Mouse (Mus musculus) mesoderm, embryonic 11.5 days (tissue): ENCODE measurements at regions not wholly inside any gene's neighbourhood (a gene's known extent, or its start where the extent isn't known, plus 50 kb on each side); places are given as distances from the start of the nearest gene placed in this dataset.

Source experiments
- DNase-seq: peaks from one replicate; pipeline ENCODE4 v3.0.0-alpha.2; 2012; ENCODE audit warnings: low read depth, low spot score

- no peak for DNase-seq
Measured at GRCm38 (mm10) chr11:114270358-114271072, 203.7 kb upstream of the Sdk2 start.

GRCm38 (mm10) chr11:114261959-114262358 lies 195.1 kb upstream of the Sdk2 start:
- no peak for DNase-seq

- no peak for DNase-seq
Measured at GRCm38 (mm10) chr11:114258218-114258617, 191.4 kb upstream of the Sdk2 start.

DNA sequence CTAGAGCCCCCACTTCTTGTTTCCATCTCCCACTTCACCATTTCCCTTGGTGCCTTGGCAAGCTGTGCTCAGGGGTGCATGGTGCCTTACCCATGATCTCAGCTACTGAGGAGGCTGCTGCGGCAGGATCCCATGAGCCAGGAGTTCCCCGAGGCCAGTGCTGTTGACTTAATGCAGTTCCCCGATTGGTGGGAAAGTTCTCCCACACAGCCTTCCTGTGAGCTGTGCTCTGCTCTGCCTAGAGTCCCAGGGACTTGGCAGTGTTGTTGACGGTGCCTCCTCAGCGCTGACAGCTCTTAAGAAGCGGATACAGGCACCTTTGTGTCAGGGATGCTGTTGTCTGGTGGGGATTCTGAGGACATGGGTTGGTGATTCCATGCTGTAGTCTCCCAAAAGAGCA lies 190.9 kb upstream of the Sdk2 start:
- DNase-seq, result no peak

GRCm38 (mm10) chr11:114257061-114257460 lies 190.2 kb upstream of the Sdk2 start:
- no peak for DNase-seq

GRCm38 (mm10) chr11:114254344-114254743 lies 187.5 kb upstream of the Sdk2 start:
- no peak for DNase-seq

DNA sequence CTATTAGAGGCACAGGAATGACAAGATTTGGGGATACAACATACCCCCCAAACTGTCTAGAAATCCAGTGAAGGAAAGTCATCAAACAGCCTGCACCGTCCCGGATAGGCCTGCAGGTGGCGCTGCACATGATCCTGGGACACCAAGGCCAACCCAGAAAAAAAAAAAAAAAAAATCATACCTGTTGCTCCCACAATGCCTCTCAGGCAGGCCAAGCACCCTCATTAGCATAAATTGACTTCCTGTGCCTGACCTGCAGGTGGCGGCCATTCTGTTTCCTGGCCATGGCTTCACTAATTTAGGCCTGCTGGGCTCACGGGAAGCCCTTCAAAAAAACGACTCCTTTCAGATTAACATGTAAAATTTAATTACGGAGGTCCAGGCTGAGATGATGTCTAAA lies 184.8 kb upstream of the Sdk2 start:
- peak; percentile 41 for DNase-seq

- DNase-seq, result no peak
Measured at GRCm38 (mm10) chr11:114249215-114249614, 182.4 kb upstream of the Sdk2 start.

DNA sequence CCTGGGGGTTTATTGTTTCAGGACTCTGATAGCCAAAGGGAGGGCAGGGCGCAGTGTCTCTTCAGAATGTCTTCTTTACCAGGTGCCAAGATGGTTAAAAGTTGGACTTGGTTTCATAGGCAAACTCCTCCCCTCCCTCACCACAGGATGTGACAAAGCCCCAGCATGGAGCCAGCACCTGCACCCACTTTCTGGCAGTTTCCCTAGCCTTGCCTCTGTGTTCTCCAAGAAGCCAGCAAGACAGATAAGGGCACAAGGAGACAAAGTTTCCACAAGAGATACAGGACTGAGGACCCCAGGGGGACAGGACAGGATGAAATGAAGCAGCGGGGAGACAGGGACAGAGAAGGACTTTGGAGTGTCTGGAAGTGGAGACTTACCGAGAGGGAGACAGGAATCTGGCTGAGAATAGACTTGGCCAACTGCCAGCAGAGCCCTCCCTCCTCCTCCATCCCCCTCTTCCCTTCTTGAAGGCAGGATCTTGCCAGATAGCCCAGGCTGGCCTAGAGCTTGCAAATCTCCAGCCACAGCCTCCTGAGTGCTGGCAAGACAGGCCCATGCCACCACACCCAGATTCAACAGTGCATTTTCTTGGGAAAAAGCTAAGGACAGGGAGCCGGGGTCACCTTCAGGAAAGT lies 181.5 kb upstream of the Sdk2 start:
- DNase-seq, result no peak

- no peak for DNase-seq
Measured at GRCm38 (mm10) chr11:114239311-114239803, 172.5 kb upstream of the Sdk2 start.

GRCm38 (mm10) chr11:114238801-114239200 lies 172.0 kb upstream of the Sdk2 start:
- DNase-seq, result no peak

GRCm38 (mm10) chr11:114238316-114238715 lies 171.5 kb upstream of the Sdk2 start:
- no peak for DNase-seq

- DNase-seq, result no peak
Measured at GRCm38 (mm10) chr11:114234542-114234910, 167.7 kb upstream of the Sdk2 start.

DNA sequence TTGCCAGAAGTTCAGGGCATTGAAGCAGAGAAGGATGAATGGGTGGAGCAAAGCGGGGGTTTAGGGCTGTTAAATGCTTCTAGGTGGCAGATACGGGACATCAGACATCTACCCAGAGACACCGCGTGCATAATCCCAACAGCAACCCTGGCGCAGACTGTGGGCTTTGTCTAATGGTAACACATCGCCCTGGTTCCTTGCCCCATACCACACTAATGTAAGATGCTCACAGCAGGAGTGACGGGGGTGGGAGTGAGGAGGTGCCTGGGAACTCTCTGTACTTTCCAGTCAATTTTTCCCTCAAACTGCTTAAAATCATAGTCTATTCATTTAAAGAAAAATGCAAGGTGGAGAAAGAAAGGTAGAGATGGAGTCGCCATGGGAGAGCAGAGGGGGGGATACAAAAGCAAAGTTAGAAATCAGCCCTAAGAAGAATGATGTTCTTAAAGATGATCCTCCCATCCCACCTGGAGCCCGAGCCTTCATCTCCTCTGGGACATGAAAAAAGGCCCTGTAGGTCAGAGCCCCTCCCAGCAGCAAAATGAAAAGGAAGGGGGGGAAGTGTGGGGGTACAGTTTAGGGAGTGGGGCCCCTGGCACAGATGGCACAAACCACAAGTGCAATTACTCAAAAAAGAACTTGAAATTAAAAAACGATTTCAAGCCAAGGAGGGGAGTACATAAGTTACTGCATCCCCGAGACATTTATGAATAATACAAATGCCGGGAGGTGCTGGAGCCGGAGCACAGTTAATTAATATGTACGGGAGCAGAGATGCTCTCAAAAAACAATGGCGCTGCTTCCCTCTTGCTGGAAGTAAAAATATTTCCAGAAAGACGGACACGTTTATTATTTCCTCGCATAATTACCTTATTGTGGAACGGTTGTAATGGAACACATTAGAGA lies 167.0 kb upstream of the Sdk2 start:
- DNase-seq, result no peak

DNA sequence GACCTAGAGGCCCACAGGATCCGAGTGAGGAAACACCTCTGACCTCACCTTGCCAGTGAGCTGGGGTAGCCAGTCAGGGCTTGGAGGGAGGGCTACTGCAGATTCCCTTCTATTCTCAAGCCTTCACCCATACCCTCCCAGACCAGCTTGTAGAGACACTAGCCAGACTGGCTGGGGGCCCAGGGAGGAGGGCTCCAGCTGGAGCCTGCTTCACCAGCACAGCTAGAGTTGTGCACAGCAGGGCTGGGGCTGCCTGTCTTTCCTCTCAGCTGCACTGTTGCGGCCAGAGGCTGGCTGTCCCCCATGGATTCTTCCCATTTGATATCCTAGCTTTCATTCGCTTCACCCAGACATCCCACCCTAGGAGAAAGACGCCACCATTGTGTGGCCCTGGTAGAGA lies 165.0 kb upstream of the Sdk2 start:
- no peak for DNase-seq

- DNase-seq, result peak; percentile 30
Measured at GRCm38 (mm10) chr11:114229763-114230162, 162.9 kb upstream of the Sdk2 start.

DNA sequence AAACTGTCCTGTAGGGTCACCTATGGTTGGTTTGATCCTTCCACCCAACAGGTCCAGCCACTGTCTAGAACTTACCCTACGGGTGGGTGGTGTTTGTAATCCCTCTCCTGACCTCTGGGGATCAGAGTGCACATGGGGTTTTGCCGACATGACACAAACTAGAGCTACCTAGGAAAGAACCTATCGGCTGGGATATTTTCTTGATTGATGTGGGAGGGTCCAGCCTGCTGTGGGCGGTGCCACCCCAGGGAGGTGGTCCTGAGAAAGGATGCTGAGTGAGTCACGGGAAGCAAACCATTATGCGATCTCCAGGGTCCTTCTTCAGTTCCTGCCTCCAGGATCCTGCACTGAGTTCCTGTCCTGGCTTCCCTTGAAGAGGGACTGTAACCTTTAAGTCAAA lies 162.3 kb upstream of the Sdk2 start:
- no peak for DNase-seq

- no peak for DNase-seq
Measured at GRCm38 (mm10) chr11:114226553-114226952, 159.7 kb upstream of the Sdk2 start.

GRCm38 (mm10) chr11:114224706-114225105 lies 157.9 kb upstream of the Sdk2 start:
- DNase-seq, result no peak

GRCm38 (mm10) chr11:114223061-114223460 lies 156.2 kb upstream of the Sdk2 start:
- no peak for DNase-seq

- no peak for DNase-seq
Measured at GRCm38 (mm10) chr11:114220466-114220865, 153.6 kb upstream of the Sdk2 start.
